Mouse (Mus musculus) frontal cortex, postnatal 10 days (tissue): Measurements from ENCODE around the gene Olfr406.

Experiments
- DNase-seq, 2 experiments: peaks; one replicate each; pipeline ENCODE4 v3.0.0; 2022; ENCODE audit warnings: low spot score in 2 of 2, mixed read lengths in 1 of 2

Olfr406 gene

GRCm38 (mm10) chr11:74259508-74259907 lies at the start of gene Olfr406:
Gene Olfr406, plus strand, starts transcription at chr11:74259808.
- no peak for DNase-seq

- no peak for DNase-seq
Observed at GRCm38 (mm10) chr11:74211279-74211678, 48.3 kb upstream of the Olfr406 start, which contains the start of gene Olfr43. Gene Olfr43, minus strand, starts transcription at chr11:74211379.

GRCm38 (mm10) chr11:74241201-74241600 lies 18.4 kb upstream of the Olfr406 start:
- no peak for DNase-seq

GRCm38 (mm10) chr11:74283436-74283835 lies 23.8 kb downstream of the Olfr406 start, which contains the start of gene Olfr59:
Gene Olfr59, plus strand, starts transcription at chr11:74283736.
- DNase-seq, result no peak

GRCm38 (mm10) chr11:74287256-74287655 lies 27.6 kb downstream of the Olfr406 start:
- no peak for DNase-seq
